Mouse (Mus musculus) cerebellum, postnatal 10 days (tissue): Measurements from ENCODE around the gene Efhd2.
A peak's percentile ranks its signal among the peaks of the same experiment; 100 is the strongest.

Source experiments
- DNase-seq, 2 experiments: peaks; one replicate each; pipeline ENCODE4 v3.0.0; 2021; ENCODE audit warnings: mixed read lengths in 2 of 2

Efhd2 gene

DNA sequence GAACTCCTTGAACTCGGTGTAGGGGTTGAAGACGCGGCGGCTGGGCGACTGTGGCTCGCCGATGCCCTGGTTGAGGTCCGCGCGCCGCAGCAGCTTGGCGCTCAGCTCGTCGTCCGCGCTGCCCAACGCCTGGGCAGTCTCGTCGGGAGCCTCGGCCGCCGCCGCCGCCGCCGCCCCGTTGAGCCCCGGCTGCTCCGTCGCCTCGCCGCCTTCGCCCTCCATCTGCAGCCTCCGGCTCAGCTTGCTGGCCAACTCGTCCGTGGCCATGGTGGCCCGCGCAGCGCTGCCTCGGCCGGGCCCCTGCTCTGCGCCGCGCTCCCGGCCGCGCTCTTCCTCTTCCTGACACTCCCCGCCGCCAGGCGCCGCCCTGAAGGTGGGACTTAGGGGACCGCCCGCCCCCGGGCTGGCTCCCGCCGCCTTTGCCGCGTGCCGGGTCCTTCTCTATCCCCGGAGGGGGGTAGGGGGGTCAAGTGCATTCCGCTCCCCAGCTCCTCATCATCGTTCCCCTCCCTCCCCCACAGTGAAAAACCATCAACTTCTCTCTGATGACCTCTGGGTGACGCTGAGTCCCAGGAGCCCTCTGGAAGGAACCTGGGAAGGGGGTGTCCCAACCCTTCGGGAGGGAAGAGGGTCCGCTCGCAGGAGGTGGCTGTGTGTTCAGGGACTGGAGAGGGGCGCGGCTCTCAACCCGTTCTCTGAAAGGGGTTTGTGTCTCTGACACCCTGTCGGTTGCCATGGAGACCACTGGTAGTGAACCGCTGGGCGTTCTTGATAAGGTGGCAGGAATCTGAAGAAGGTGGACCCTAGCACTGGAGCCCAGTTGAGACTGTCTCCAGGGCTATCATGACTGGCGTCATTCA lies at the start of gene Efhd2:
TSS of gene Efhd2 (minus strand) at position 320 of the 860 bp plus-strand sequence.
- DNase-seq: peak; percentile 83 to 87

DNA sequence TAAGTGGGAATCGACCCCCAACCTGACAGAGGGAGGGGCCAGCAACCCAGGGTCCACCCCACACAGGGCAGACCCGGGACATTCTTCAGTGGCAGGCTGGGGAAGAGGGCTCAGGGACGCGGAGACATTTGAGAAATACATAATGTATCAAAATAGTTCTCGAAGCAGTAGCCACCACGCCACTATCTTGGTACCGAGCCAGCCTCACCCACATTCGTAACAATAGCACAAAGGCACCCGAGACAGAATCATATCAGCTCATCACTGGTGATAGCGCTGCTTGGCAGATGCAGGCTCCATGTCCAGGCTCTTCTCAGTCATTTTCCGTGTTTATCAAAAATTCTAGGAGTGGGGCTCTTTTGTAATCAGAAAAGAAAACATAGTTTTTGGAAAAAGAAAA lies 49.2 kb upstream of the Efhd2 start:
- DNase-seq: no peak

DNA sequence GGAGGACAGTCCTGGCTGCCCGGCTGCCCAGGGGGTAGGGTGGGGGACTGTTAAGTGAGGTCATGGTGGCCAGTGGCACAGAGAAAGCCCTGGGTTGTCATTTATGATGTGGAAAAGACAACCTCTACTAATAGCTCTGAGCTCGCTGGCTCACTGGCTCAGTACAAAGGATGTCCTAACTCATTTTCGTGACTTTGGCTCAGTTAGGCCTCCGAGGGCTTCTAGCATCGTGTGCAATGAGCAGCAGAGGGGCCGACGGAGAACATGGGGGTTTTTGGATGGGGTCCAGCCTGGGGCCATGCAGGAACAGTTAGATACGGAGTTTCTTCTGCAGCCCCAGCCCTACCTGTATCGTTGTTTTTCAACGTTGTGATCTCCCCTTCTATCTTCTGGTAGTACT lies 45.7 kb upstream of the Efhd2 start:
- DNase-seq: no peak

DNA sequence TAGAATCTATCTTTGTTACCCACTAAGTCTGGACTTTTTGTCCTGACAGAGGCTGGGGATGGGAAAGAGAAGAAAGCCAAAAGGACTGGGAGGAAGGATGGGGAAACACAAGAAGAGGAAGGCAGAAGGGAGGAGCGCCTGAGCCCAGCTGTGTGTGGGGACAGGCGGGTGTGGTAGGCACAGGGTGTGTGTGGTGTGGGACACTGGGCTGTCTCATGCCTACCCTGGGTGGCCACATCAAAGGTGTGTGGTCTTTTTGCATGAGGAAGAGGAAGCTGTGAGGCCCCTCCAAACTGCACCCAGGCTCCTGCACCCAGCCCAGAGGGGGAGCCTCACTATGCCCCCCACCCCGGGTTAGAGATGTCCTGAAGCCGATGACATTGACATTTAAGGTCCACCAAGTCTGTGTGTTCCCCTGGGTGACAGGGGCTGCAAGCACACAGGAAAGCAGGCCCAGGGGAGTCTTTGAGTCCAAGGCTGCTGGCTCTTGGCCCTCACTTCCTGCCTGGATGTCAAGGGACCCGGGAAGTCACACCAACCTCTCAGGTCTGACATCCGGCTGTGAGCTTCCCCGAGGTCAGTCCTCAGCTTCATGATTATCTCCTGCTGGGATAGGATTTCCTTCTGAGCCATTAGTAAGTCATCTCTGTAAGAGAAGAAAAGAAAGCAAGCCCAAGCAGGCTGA lies 43.2 kb upstream of the Efhd2 start:
- no peak for DNase-seq

DNA sequence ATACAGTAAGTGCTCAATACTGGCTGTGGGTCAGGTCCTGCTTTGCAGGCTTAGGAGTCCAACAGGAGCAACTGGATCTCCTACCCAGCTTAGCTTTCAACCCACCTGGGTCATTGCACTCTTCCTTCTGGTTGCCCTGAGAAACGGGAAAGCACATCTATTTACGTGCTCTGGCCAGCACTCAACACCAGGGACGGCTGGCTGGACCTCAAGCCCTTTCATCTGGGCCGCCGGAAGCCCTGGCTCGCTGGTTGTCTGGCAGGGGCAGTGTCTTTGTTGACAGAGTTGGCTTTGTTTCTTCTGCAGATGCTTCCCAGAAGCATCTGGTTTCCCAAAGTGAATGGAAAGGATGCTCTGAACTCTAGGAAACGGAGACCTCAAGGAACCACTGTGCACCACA lies 39.3 kb upstream of the Efhd2 start:
- DNase-seq: peak; percentile 33 to 45

DNA sequence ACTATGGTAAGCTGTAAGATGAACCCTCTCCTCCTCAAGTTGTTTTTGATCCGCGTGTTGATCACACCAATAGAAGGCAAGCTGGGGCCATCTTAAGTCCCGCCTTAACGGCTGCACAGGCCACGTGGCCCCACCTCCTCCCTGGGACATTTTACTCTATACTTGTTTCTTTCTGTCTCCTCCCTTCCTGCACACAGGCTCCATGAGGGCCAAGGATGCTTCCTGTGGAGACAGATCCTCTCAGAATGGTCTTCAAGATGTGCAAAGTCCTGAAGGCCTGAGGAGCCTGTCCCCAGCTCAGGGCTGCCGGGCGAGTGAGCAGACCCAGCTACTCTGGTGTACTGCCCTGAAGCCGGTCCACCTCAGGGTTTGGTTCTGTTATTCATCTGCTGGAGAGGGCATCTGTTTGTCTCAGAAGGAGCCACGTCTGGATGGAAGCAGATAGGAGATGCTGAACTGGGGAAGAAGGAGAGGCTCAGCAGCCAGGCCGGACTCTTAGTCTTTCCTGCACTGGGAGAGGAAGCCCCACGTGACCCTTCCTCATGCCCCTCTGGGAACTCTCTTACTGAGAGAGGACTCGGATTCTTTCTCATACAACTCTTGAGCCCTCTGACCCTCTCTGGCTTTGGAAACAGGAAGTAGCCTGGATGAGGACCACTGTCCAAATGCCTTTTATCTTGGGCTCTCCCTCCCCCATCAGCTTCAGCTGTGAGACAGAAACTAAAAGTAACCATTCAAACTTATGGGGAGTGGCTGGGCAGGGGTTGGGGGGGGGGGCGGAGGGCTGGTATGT lies 38.7 kb upstream of the Efhd2 start:
- no peak for DNase-seq

DNA sequence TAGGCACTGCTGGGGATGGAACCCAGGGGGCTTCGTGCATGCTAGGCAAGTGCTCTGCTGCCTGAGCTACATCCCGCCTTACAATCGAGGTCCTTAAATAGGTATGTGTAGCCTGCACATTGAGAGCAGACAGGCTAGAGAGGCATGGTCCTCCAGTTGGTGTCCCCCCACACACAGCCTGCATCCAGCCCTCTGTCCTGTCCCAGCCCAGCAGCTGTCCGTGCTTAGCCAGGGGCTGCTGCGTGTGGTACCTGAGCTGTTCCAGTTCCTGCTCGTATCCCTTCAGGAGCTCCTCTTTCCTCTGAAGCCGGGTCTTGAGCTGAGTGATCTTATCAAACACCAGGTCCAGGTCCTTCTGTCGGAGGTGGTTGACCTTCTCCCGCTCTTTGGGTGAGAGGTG lies 30.0 kb upstream of the Efhd2 start:
- DNase-seq: no peak

DNA sequence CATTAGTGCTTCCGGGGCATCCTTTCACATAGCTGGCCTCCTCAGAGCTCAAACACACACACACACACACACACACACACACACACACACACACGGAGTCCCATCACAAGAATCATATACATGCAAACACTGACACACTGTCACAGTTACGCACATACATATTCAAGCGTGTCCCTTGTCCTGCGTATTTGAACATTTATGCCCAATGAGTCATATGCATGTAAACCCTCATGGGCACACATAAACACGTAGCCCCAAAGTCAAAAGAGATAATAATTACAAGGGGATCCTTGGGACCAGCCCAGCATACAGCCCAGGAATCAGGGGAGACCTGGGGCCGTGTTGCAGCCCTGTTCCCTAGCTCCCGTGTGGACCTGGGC lies 27.7 kb upstream of the Efhd2 start:
- no peak for DNase-seq

DNA sequence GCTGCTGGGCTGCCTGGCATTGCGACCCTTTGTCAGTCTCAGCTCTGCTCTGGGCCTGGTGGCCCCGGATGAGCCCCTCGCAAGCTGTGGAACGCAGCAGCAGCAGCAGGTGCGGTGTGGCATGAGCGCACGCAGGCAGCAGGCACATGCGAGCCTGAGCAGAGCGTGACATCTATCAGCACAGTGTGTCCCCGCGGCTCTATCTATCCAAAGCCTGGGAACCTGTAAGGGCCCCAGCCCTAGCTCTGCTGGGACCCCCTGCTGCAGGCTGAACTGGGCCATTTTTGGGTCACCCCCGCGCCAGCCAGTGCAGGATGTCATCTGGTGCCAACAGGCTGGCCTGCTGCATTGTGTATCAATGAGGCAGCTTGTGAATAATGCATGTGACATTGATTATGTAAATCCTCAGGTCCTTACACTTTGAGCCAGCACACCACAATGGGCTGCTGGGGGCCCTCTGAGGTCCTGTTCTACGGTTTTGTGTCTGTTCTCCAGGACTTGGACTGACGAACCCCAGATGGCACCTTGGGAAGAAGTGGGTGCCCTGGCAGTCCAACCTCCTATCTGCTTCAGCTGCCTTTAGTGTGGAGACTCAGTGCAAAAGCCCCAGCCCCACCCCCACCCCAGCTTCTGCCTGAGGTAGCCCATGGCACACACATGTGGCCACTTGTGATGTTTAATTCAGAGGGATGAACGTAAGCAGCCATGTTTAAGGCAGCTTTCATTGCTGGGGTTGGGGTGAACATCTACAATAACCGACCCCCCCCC lies 27.2 kb upstream of the Efhd2 start:
- DNase-seq: peak; percentile 23 to 36

DNA sequence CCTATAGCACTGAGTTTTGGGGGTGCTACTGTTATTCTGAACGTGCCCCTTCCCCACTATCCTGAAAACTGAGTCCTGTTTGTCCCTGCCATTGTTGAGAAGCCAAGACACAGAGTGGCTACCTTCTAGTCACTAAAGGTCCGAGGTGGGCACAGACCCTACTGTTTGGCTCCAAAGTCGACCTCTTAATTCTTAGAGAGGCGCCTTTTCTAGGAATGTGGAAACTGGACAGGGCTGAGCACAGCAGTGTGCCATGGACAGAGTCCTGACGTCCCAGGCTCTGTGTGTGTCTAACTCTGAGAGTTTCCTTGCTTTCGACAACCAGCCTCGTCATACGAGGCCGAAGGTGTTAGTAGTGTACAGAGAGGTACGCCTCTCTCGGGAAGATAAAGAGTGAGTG lies 25.7 kb upstream of the Efhd2 start:
- DNase-seq: no peak

DNA sequence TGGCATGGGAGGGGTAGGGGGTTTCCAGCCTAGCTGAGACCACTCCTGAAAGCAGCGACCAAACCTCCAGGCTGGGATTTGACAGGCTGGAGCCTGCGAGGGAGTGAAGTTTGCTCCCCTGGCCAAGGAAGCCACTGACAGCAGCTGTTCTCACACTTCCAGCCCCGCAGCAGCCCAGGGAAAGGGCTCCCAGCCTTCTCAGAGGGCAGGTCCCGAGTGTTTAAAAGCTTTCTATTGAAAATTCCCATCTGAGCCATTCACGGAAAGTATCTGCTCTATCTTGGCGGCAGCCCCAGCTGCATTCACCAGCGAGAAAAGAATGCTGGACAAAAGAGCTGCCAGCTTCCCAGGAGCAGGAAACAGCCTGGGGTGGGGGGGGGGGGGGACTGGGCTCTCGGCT lies 25.2 kb upstream of the Efhd2 start:
- peak; percentile 20 to 38 for DNase-seq

DNA sequence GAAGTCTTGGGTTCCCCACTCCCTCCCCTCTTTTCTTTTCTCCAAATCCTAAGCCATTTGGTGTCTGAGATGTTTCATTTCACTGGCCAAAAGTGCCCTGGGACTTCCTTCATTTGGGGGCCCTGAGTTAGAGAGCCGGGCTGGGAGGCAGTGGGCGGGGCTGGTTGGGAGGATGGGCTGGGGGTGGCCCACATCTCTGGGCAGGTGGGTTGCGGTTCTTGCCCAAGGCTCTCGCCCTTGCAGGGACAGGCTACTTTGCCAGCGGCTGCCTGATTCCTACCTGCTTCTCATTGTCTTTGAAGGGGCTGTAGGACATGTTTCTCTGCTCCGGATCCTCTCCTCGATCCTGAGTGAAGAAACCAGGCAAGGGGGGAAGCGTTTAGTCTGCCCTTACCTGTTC lies 24.2 kb upstream of the Efhd2 start:
- DNase-seq: no peak

DNA sequence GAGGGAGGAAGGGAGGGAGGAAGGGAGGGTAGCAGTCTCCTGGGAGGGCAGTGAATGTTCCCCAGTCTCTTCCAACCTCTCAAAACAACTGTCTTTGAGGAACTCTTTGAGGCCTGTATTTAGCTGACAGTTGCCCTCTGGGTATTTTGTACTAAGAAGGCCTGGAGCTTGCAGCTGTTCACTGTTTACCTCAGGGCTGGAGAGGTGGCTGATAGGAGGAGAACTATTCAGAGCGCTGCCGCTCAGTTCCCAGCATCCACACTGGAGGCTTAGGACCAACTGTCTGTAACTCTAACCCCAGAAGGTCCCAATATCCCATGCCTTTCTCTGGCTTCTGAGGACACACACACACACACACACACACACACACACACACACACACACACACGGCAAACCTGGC lies 23.1 kb upstream of the Efhd2 start:
- no peak for DNase-seq

DNA sequence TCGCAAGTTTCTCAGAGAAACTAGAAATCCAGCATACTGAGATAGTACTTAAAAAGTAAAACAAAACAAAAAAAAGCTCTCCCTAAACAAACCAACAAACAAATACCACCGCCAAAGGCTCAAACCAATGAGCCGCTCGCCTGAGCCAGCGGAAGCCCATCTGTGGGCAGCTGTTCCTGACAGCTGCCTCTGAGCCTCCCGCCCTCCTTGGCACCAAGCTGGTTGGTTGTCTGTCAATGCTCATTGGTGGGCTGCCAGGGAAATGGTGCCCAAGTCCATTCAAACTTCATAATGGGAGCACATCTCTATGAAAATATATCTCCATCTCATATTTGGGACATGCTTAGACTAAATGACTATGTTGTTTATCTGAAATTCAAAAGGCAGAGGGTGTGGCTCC lies 22.5 kb upstream of the Efhd2 start:
- DNase-seq: peak; percentile 71 to 74

DNA sequence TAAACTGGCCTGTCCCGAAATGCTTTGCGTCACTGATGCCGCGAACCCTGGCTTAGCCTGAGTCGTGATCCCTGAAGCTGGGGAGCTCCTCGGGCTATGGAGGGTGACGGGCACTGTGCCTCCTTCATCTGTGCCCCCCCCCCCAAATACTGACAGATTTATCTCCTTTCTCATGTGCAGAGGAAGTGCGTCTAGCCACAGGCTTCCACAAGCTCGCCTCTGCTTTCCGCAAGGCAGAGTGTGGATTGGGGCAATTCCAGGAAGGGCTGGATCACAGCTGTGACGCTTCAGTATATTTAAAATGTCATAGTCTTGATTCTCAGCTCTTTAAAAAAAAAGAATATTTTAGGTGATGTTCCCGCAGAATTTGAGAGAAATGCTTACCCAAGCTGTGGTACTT lies 21.1 kb upstream of the Efhd2 start:
- no peak for DNase-seq

DNA sequence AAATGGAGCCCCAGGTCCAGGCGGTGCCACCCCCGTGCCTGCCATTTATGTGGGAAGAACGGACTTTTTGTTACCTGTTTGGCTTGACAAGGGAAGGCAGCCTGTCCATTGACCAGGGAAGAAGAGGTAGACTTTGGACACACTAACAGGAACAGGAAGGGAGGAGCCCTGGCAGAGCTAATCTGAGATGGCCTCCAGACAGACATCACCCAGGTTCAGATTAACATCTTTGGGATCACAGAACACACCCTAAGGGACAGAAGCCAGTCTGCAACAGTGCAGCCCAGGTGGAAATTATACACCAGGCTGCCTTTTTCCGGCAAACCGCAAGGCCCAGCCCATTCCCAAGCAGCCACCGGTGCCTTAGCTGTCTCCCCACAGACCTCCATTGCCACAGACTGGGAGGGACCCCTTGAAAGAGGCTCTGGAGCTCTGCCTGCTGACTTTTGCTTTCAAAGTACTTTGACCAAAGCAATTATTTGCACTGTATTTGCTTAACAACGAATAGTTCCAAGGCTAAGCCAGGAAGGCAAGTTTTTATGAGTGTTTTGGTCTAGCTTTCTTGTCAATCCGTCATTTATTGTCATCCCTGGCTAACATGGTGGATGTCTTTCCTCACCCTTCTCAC lies 18.6 kb upstream of the Efhd2 start:
- no peak for DNase-seq

DNA sequence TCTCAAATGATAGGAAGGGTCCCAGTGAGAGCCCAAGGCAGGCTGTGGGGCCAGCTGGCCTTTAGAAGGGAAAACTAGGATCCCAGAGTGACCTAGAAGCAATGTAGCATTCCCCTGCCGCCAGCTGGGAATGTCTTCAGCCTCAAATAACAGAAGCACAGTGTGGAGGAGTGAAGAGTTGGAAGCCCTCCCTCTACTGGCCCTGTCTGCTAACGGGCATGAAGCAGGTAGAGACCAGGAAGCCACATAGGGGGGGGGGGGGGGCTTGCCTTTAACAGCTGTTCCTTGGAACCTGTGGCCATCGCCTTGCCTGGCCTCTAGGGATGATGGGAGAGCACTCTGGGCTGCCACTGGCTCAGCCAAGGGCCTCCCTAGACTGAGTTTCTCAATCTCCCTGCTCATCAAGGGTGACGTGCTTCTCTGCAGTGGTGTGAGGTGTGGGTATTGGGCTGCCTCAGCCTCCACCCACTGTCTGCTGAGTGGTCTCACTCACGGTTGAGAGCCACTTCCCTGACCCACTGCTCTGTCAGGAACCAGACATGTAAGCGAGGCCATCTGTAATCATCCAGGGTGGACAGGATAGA lies 11.8 kb upstream of the Efhd2 start:
- DNase-seq: no peak

DNA sequence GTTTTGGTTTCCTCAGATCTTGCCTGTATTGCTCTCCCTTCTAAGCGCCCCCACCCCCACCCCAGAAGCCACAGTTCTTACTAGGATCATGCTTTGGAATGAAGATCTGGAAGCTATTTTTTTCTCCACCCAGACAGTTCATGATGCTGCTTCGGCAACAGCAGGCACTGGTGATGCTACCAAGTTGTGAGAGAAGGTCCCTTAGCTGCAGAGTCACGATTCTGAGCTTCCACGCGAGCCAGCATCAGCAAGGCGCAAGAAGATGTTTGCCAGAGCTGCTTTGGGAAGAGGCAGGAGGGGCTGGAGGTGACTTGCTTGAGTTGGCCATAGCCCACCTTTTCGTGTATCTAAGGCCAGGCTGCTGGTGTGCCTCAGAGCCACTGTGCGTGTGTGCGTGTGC lies 10.7 kb upstream of the Efhd2 start:
- no peak for DNase-seq

DNA sequence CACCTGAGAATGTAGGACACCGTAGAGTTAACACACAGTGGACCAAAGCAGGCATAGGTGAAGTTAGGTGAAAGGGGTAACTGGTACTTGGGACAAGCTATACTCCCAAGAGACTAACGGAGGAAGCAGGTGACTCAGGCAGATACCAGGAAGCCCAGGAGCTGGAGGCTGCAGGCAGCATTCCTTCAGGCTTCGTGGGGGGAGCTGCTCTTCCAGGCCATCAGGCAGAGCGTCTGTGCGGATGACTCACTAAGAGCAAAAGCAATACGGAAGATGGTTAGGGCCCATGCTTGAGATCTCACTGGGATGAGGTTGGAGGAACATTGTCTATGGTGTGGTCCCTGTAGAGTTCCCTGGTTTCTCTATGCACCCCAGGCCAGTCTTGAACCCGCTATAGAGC lies 8.1 kb upstream of the Efhd2 start:
- DNase-seq: no peak

DNA sequence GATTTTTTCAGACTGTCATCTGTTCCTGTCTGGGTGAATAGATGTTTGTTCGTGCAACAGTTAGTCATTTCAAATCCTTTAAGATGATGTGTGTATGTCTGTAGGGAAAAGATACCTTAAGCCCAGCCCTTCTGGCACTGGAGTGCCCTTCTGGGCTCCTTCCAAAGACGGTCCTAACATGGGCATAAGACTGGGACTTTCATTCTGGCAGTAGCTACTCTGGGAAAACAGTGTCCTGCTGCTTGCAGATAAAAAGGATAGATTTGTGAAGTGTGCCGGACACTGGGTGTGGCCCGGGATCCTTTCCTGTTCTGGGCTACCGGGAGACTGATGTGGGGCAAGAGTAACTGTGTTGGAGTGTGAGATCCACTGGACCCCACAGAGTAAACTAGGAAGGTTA lies 7.2 kb upstream of the Efhd2 start:
- peak in 1 of 2 experiments; percentile 44 for DNase-seq

DNA sequence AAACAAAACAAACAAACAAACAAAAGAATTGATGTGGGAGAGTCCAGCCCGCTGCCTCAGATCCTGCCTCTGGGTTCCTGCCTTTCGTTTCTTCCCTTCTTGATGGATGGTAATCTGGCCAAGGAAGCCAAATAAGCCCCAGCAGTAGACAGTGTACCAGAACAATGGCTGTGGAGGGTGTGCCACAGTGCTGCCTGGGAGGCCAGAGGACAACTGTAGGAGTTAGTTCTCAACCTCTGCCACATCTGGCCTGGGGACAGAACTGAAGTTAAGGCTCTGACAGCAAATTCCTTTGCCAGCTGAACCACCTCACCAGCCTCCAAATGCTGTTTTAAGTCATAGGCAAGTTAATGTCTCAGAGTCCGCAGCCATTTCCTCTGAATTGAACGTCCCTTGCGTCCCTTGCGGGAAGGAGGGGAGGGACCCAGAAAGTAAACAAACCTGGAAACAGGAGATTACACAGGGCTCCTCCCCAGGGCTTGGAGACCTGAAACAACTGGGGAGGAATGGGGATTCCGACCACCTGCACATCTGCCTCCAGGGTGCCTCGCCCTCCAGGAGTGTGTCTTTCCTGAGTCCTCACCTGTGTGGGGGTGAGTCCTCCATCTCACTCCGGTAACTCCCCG lies 6.7 kb upstream of the Efhd2 start:
- DNase-seq: no peak

DNA sequence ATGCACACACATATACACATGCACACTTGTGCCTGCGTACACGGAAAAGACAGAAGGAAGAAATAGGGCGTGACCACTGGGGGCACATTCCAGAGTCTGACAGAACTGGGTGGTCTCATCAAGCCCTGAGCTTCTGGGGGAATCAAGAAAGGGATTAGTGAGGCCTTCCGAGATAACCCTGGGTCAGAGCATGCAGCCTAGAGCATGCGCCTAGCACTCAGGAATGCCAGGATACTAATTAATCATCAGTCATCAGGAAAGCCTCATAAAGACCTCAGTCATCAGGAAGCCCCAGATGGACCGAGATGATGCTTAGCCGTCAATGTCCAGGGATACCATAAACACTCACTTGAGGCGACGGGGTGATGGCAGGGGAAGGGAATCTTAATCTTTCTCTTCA lies 5.2 kb upstream of the Efhd2 start:
- no peak for DNase-seq
